Mouse (Mus musculus) NIH3T3 (cell line): ENCODE data around the gene Cxcl12.

Experiments used
- DNase-seq: peaks from one replicate; pipeline ENCODE4 v3.0.0-alpha.2; 2012; ENCODE audit warnings: low read depth

Cxcl12 gene

DNA sequence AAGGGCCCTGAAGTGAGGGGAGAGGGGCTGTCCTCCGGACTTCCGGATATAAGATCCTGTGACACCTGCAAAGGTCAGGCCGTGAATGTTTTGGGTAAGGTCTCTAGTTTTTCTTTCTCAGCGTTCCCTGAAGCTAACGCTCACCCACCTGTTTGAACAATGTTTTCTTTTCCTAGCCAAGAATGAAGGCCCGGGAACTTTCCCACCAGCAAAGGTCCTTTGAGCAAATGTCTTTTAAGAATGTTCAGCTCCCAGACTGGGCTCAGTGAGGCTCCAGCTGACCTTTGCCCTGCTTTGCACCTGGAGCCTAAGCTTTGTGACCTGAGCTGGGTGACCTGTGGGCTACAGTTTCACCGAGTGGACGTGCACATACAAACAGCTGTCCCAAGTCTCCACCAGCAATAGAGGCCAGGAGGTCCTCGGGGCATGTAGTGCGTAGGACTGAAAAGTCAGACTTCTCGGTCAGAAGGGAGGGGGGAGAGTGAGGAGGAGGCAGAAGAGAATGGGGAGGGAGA lies 52.6 kb downstream of the Cxcl12 start:
- no peak for DNase-seq
